Mouse (Mus musculus) adrenal gland, adult 8-10 months (tissue): Measurements from ENCODE around the gene Fyco1. TPM values are rescaled to one million over a fixed set of nuclear protein-coding genes. Genes with fewer than 3 reads are reported as not detected.

Experiments used
- DNase-seq: peaks from one replicate; pipeline ENCODE4 v3.0.0; 2022
- total RNA-seq, 4 experiments: library from RNA; stranded (reverse); gene quantifications; 2 replicates each; pipeline ENCODE4 v1.2.4; 2022

The Fyco1 gene
- total RNA-seq: 10 to 100 TPM; 49.2 to 64.3 (median 59.1) TPM

- peak; percentile 98 for DNase-seq
Observed at GRCm38 (mm10) chr9:123851713-123852448, at the start of gene Fyco1. Fyco1 (minus strand) TSS chr9:123851899.

DNA sequence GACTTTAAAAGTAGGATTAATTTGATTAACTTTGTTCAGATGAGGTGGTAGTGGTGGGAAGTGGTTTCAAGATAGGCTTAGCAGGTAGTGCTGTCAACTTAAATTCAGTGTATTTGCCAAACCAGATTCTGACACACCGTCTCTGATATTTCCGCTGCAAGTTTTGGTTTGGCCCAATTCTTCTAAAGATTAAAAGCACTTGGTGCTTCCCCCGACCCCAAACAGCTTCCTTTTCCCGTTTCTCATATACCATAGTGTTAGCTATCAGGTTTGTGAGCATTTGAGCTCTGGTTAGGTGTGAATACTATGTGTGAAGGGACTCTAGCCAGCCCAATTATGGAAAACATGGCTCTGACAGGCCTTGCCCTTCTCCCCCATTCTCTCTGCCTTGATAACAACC, 20.4 kb upstream of the Fyco1 start:
- DNase-seq: no peak

- DNase-seq: no peak
Observed at GRCm38 (mm10) chr9:123869167-123869784, 17.6 kb upstream of the Fyco1 start.

DNA sequence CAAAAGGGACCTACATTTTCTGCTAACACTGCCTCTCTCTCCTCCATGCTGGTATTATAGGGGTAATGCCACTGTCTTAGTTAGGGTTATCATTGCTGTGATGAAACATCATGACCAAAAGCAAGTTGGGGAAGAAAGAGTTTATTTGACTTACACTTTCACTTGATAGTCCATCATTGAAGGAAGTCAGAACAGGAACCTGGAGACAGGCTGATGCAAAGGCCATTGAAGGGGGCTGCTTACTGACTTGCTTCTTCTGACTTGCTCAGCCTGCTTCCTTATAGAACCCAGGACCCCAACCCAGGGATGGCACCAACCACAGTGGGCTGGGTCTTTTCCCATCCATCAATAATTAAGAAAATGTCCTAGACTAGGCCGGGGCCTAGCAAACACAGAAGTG, 11.9 kb upstream of the Fyco1 start:
- no peak for DNase-seq

GRCm38 (mm10) chr9:123862895-123863616, 11.4 kb upstream of the Fyco1 start:
- DNase-seq: no peak

DNA sequence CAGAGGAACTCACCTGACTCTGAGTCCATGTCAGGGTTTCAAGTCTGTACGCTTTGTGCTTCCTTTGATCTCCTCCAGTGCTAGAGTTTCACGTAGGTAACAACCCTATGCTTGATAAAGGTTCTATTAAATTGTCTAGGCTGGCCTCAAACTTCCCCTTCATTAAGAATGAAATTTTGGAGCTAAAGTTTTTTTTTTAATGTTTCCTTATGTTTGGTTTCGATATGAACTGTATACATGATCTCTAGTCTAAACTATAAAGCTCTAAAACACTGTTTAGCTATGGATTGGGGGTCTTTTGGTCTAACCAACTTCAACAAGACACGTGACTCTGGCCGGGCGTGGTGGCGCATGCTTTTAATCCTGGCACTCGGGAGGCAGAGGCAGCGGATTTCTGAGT, 10.2 kb upstream of the Fyco1 start, which contains the start of gene Xcr1:
Xcr1 (minus strand) TSS at position 101 of the 400 bp plus-strand sequence.
- DNase-seq: no peak

GRCm38 (mm10) chr9:123856836-123857235, 5.1 kb upstream of the Fyco1 start:
- no peak for DNase-seq

GRCm38 (mm10) chr9:123852449-123853390, 1.0 kb upstream of the Fyco1 start:
- no peak for DNase-seq

DNA sequence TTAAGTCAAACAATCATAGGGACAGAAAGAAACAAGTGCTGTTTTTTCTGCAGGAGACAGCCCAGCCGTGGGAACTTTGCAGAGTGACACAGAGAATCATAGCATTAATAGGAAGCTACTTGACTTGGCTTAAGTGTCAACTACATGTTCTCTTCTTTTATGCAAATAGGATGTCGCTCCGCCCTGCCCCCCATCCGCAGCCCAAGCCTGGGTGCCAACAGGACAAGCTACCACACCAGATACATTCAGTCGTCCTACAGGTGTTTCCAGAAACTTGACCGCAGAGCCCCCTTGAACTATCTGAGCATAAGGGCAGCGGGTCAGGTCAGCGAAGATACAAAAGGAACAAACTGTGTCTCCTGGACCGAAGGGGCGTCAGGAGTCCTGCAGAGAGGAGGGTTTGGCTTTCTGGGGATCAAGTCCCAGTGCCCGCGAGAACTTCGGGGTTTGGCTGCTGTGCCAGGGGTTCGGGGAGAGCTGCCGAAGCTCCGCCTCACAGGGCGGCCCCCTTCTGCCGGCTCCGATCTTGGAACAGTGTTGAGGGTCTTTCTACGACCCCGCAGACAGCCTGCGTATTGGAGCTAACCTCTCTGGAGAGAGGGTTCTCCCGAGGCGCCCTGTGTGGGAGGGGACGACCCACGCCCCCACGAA, 512 bp downstream of the Fyco1 start:
- DNase-seq: peak; percentile 61

DNA sequence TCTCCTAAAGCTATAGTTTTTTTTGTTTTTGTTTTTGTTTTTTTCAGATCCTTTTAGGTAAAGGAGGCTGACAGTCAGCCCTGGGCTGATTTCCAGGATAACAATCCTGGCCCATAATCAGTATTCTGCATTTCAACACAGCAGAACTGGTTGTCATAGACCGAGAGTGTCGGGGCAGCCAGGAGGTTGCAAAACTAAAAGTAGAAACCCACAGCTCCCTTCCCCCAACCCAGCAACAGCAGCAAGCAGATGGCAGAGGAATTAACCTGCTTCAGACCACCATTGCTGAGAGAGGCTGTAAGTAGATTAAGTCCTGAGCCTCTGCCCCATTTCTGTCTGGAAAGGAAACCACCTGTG, 1.0 kb downstream of the Fyco1 start:
- peak; percentile 45 for DNase-seq

DNA sequence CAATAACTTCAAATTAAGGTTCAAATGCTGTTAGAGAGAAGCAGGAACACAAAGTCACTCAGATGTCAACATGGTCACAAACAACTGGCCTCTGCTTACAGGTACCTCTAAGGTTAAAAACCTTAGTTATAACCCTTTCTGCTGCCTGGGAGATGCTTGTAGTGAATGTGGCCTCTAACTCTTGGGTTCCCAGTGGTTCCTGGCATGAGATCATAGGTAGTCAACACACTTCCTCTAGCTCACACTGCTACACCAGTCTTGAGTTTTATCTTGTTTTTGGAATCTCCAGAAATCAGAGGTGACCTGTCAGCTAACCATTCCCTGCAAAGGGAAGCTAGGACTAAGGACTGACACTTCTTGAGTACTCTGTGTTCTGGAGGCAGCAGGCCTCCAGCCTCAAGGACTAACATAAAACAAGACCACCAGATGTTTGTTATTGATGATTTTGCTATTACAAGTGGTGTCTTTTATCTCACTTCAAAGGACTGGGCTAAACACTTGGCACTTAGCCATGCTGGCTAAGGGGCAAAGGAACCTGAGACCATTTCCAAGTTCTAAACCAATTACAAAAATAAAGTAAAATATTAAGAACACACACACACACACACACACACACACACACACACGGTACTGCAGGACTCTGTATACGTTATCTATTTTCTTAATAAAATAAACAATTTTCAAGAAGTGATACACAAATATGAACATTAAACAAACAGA, 1.6 kb downstream of the Fyco1 start:
- DNase-seq: no peak

- DNase-seq: no peak
Observed at GRCm38 (mm10) chr9:123846490-123846889, 5.2 kb downstream of the Fyco1 start.

DNA sequence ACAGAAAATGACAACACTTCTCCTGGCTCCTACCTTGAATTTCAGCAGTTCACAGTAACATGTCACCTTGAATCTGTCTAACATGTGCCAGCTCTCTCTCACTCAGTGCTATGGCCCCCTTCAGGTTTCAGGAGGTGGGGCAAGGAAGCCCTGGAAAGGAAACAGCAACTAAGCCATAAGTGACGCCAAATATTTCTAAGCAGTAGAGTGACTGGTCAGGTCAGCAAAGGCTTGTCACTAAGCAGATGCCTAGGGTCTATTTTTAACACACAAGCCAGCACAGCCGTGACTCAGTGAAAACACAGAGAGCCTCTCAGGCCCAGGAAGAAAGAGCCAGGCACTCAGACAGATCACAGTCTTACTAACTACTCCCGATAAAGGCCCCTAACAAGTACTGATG, 6.6 kb downstream of the Fyco1 start:
- DNase-seq: peak; percentile 16

- DNase-seq: no peak
Observed at GRCm38 (mm10) chr9:123844468-123844867, 7.2 kb downstream of the Fyco1 start.

- no peak for DNase-seq
Observed at GRCm38 (mm10) chr9:123840243-123840642, 11.5 kb downstream of the Fyco1 start.

DNA sequence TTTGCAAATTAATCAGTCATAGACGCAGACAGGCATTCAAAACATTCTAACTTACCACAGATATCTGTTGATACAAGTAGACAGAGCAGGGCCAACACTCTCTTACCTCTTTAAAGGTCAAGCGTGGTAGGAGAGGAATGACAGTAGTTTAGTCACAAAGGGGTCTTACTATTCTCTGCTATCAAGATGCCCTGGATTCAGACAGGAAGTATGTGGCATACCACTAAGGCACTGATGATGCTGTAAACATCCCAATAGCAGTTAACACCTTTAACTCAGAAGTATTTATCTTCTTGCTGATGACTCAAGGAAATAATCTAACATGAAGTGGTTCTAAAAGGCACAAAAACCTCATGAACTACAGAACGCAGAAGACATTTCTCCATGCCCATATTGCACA, 15.8 kb downstream of the Fyco1 start:
- no peak for DNase-seq

DNA sequence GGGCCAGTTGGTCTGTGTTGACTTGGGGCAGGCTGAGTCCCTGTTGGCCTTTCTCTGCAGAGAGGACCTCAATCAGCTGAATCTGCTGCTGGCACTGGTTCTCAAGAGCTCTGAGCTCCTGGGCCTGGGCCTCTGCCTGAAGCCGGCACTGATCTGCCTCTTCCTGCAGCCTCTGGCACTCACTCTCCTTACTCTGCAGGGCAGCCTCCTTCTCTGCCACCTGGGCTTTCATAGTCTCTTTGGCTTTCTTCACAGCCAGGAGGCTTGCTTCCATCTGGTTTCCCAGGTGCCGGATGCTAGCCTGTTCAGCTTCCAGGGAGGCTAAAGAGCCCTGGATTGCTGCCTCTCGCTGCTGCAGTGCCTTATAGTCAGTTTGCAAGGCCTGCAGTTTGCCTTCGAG, 22.8 kb downstream of the Fyco1 start:
- DNase-seq: no peak

DNA sequence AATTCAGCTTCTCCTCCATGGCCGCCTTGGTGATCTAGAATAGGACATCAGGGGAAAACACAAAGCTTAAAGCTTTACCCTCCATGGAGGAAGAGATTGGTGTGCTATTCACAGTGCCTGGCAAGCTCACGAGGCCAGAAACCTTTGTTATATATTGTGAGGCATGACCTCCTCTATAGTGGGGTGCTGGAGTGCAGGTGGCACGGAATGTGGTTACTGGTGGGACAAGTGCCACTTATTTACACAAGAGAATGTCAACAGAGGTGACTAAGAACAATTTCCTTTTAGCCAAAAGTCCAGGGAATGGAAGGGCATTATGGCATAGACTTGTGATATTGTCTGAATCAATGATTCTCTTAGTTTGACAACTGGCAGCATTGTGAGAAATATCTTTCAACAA, 25.1 kb downstream of the Fyco1 start:
- DNase-seq: no peak

- no peak for DNase-seq
Observed at GRCm38 (mm10) chr9:123818601-123819000, 33.1 kb downstream of the Fyco1 start.

- no peak for DNase-seq
Observed at GRCm38 (mm10) chr9:123815996-123816395, 35.7 kb downstream of the Fyco1 start.

DNA sequence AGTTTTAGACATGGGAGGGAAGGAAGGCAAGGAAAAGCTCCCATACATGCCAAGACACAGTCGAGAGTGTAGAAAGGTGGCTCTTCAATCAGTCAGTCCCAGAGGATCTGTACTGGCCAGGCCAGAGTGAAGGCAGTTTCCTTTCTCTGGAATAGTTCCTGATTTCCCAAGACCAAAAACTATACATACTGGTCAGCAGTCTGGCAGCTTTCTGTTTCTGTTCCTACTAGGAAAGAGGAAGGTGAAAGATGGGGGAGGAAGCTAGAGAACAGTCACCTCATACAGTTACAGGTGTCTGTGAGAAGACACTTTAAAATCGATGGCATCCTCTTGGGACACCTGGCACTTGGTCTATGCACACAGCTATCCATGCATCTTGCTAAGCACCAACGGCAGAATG, 36.3 kb downstream of the Fyco1 start:
- no peak for DNase-seq
